Comparison of ENCODE assay signal across 9 mouse cellular contexts in the genomic region with DNA sequence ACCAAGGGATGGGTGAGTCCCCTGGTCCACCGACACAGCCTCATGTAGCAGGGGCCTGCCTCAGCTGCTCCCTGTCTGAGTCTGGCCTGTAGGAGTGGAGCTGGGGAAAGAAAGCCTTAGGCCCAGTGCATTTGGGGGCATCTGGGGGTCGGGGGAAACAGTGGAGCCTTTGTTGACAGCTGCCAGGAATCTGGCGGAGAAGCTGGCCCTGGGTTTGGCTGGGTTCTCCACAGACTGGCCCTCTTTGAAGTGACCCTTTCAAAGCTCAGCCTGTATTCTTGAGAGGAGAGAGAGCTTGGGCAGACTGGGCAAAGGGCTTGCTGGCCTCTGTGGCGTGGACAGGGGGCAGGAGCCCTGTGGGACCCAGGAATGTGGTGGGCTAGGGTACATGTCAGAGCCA. TPM values are rescaled to one million over a fixed set of nuclear protein-coding genes. Genes with fewer than 3 reads are reported as not detected.
A peak's percentile ranks its signal among the peaks of the same experiment; 100 is the strongest.
DNase-seq lines count a peak whose midpoint lies in the region; ATAC-seq and TF ChIP-seq lines count a peak whose summit lies in the region.
"Had no signal": no experiment of that assay in that cellular context is flagged by ENCODE, and none has a peak within 500 bp of the region (broad histone marks: within the 10 kb centered on the region; RNA-seq: fewer than 3 reads in every experiment).

No protein-coding gene starts in this region.

- no peaks in the 10 kb centered on the region for H3K9me3 ChIP-seq in embryonic facial prominence, embryonic 14.5 days (ENCODE audit: control insufficient read depth, low read length)
- H3K9me3 ChIP-seq in limb, embryonic 12.5 days, result no peaks in the 10 kb centered on the region
- H3K9me3 ChIP-seq: embryonic facial prominence, embryonic 12.5 days had no signal

- no peak overlapping the region for H3K4me3 ChIP-seq in cerebellum, adult 2 months (replicated peaks; ENCODE audit: insufficient read depth, low read depth, low read length)
- no peak overlapping the region for H3K4me3 ChIP-seq in layer of hippocampus, adult 2 months
- no peak overlapping the region for H3K4me3 ChIP-seq in embryonic facial prominence, embryonic 14.5 days (ENCODE audit: low read depth, low read length)
- no peak overlapping the region for H3K4me3 ChIP-seq in limb, embryonic 12.5 days (replicated peaks)
- H3K4me3 ChIP-seq: embryonic facial prominence, embryonic 12.5 days had no signal

- H3K27me3 ChIP-seq in cerebellum, adult 2 months (ENCODE audit: control insufficient read depth, insufficient read depth, low read length), result no peaks in the 10 kb centered on the region
- no peaks in the 10 kb centered on the region for H3K27me3 ChIP-seq in embryonic facial prominence, embryonic 14.5 days (replicated peaks; ENCODE audit: control insufficient read depth, insufficient read depth, low read length)
- H3K27me3 ChIP-seq in limb, embryonic 12.5 days, result no peaks in the 10 kb centered on the region
- H3K27me3 ChIP-seq: embryonic facial prominence, embryonic 12.5 days had no signal

- peak; percentile 56 for ATAC-seq in embryonic facial prominence, embryonic 14.5 days (ENCODE audit: low read depth)
- no peak for ATAC-seq in limb, embryonic 12.5 days (ENCODE audit: insufficient number of reproducible peaks, insufficient read depth, low FRiP score, low TSS enrichment, low read depth)

- TF ChIP-seq CTCF in cerebellum, adult 2 months (IDR thresholded peaks at IDR 0.05; ENCODE audit: borderline replicate concordance, insufficient read depth, low read depth, low read length), result no peak
- TF ChIP-seq CTCF in layer of hippocampus, adult 2 months (conservative IDR thresholded peaks at IDR 0.05), result no peak

- WGBS in cerebellum, adult 2 months, result 50% methylated on average over 4 of the region's 4 CpGs
- 40% methylated on average over 3 of the region's 4 CpGs for WGBS in embryonic facial prominence, embryonic 14.5 days
- WGBS in limb, embryonic 12.5 days, result 50% methylated on average over 4 of the region's 4 CpGs

- H3K4me1 ChIP-seq in cerebellum, adult 2 months (ENCODE audit: control insufficient read depth, insufficient read depth, low read length), result peaks cover 17% of the 10 kb centered on the region; the same call in 1 of the 2 replicates
- peaks cover 13% of the 10 kb centered on the region for H3K4me1 ChIP-seq in embryonic facial prominence, embryonic 14.5 days (ENCODE audit: control insufficient read depth, insufficient read depth, low read length)
- H3K4me1 ChIP-seq in limb, embryonic 12.5 days (replicated peaks), result peaks cover 45% of the 10 kb centered on the region

- no peak overlapping the region for H3K9ac ChIP-seq in embryonic facial prominence, embryonic 14.5 days (ENCODE audit: low read depth, low read length)
- H3K9ac ChIP-seq in limb, embryonic 12.5 days (replicated peaks), result no peak overlapping the region
- H3K9ac ChIP-seq: embryonic facial prominence, embryonic 12.5 days had no signal

- no peak for TF ChIP-seq POLR2A in cerebellum, adult 2 months (IDR thresholded peaks at IDR 0.05; ENCODE audit: borderline replicate concordance, insufficient read depth, low read length)

- H3K4me2 ChIP-seq in embryonic facial prominence, embryonic 14.5 days (ENCODE audit: low read depth, low read length), result no peak overlapping the region
- no peak overlapping the region for H3K4me2 ChIP-seq in limb, embryonic 12.5 days
- H3K4me2 ChIP-seq: embryonic facial prominence, embryonic 12.5 days had no signal

- peak in 1 of 2 experiments; percentile 49 for DNase-seq in cerebellum, adult 2 months
- no peak for DNase-seq in cerebellum, adult 9-11 months
- DNase-seq in layer of hippocampus, adult 2 months (ENCODE audit: low spot score in 2 of 2), result peak in 1 of 2 experiments; percentile 77
- no peak for DNase-seq in layer of hippocampus, adult 9-10 months (ENCODE audit: low spot score)
- no peak for DNase-seq in embryonic facial prominence, embryonic 14.5 days (ENCODE audit: low spot score)
- no peak for DNase-seq in gastrocnemius, adult 8-10 months (ENCODE audit: low spot score in 2 of 2)
- no peak for DNase-seq in gastrocnemius, postnatal 25 days

- peak overlapping the region; percentile 81; the same call in 1 of the 2 replicates for H3K27ac ChIP-seq in cerebellum, adult 2 months (ENCODE audit: insufficient read depth, low read length)
- H3K27ac ChIP-seq in layer of hippocampus, adult 2 months, result peak overlapping the region; percentile 90
- H3K27ac ChIP-seq in embryonic facial prominence, embryonic 14.5 days (replicated peaks; ENCODE audit: low read depth, low read length), result peak overlapping the region; percentile 31; the same call in 1 of the 2 replicates
- peak overlapping the region; percentile 83 for H3K27ac ChIP-seq in limb, embryonic 12.5 days
- H3K27ac ChIP-seq: embryonic facial prominence, embryonic 12.5 days had no signal

- H3K36me3 ChIP-seq in embryonic facial prominence, embryonic 14.5 days (ENCODE audit: control insufficient read depth, insufficient read depth, low read length), result no peaks in the 10 kb centered on the region; the same call in 1 of the 2 replicates
- no peaks in the 10 kb centered on the region for H3K36me3 ChIP-seq in limb, embryonic 12.5 days
- H3K36me3 ChIP-seq: embryonic facial prominence, embryonic 12.5 days had no signal

RNA-seq across cellular contexts. Expression of a gene that starts 7.2 kb away (rescaled TPM):
- 68.9 and 77.2 TPM in 2 replicates for polyA plus RNA-seq in cerebellum, adult 2 months (2012; rRNA removed)
- 10 to 100 TPM; 66.0 to 74.1 TPM for total RNA-seq in layer of hippocampus, adult 2 months (2021)
- 8.9 and 9.5 TPM in 2 replicates for polyA plus RNA-seq in embryonic facial prominence, embryonic 14.5 days (2014; fragmentation: Nextera tagmentation; extraction: Ambion mirVana)
- 7.3 and 7.4 TPM in 2 replicates for polyA plus RNA-seq in limb, embryonic 12.5 days (2016; fragmentation: Nextera tagmentation; extraction: Ambion mirVana)
- 1 to 10 TPM; 3.4 to 5.2 (median 4.5) TPM for total RNA-seq in gastrocnemius, adult 8-10 months (2022)
- 1 to 10 TPM; 6.5 to 7.1 TPM for total RNA-seq in gastrocnemius, postnatal 25 days (2021)

Comparison
In these comparisons a context has a peak if more than half of its experiments do, and no peak if none do; other contexts are left out.
1. H3K27ac ChIP-seq: peak in every context shown above with its lines; median percentile 90 in layer of hippocampus, adult 2 months; 83 in limb, embryonic 12.5 days; 81 in cerebellum, adult 2 months; 31 in embryonic facial prominence, embryonic 14.5 days.
2. RNA of a gene that starts 7.2 kb away (total RNA-seq): 66.0 to 74.1 TPM in layer of hippocampus, adult 2 months; 6.5 to 7.1 TPM in gastrocnemius, postnatal 25 days and 3.4 to 5.2 TPM in gastrocnemius, adult 8-10 months; every median in the first group is over 4 times any median in the second.